Comparison of ENCODE assay signal across 8 mouse cellular contexts in genomic region chr5:142935642-142936335, GRCm38 (mm10). TPM values are rescaled to one million over a fixed set of nuclear protein-coding genes. Genes with fewer than 3 reads are reported as not detected.
A peak's percentile ranks its signal among the peaks of the same experiment; 100 is the strongest.
DNase-seq lines count a peak whose midpoint lies in the region; ATAC-seq and TF ChIP-seq lines count a peak whose summit lies in the region.

No protein-coding gene starts in this region.

- H3K4me2 ChIP-seq in hindbrain, embryonic 11.5 days (replicated peaks; ENCODE audit: low read depth, low read length), result peak overlapping the region; percentile 9
- peak overlapping the region; percentile 56 for H3K4me2 ChIP-seq in lung, embryonic 14.5 days

- no peak overlapping the region for H3K4me3 ChIP-seq in hindbrain, embryonic 11.5 days (ENCODE audit: low read depth, low read length)
- no peak overlapping the region; the same call in 1 of the 2 replicates for H3K4me3 ChIP-seq in lung, embryonic 14.5 days (ENCODE audit: low read depth, low read length)

- H3K27ac ChIP-seq in hindbrain, embryonic 11.5 days (ENCODE audit: low read depth, low read length), result no peak overlapping the region
- 0 out of 2 replicates have a peak overlapping the region, but pooled peaks have one; percentile 2 for H3K27ac ChIP-seq in lung, embryonic 14.5 days (ENCODE audit: low read depth)

- peak; percentile 95 for DNase-seq in R1 (ENCODE audit: low read depth, low spot score)
- peak; percentile 89 for DNase-seq in cerebellum, adult 9-11 months
- DNase-seq in frontal cortex, adult 2 months (ENCODE audit: extremely low spot score in 1 of 2, low spot score in 1 of 2), result peak; percentile 73 to 86
- DNase-seq in hindbrain, embryonic 11.5 days (ENCODE audit: low spot score), result peak; percentile 90
- peak; percentile 85 for DNase-seq in layer of hippocampus, adult 9-11 months
- peak; percentile 88 for DNase-seq in lung, embryonic 14.5 days
- DNase-seq in thymus, postnatal 36 days, result peak; percentile 46 to 56

- no peaks in the 10 kb centered on the region for H3K27me3 ChIP-seq in hindbrain, embryonic 11.5 days (ENCODE audit: control insufficient read depth, insufficient read depth, low read length)
- no peaks in the 10 kb centered on the region for H3K27me3 ChIP-seq in lung, embryonic 14.5 days (ENCODE audit: insufficient read depth, low read length)

- peak overlapping the region; percentile 20; the same call in 1 of the 2 replicates for H3K9ac ChIP-seq in hindbrain, embryonic 11.5 days (ENCODE audit: low read depth, low read length)
- H3K9ac ChIP-seq in lung, embryonic 14.5 days, result peak overlapping the region; percentile 47

- WGBS in hindbrain, embryonic 11.5 days, result 19% methylated on average over 13 of the region's 13 CpGs
- WGBS in lung, embryonic 14.5 days, result 21% methylated on average over 13 of the region's 13 CpGs

- TF ChIP-seq CTCF in lung, embryonic 14.5 days (IDR thresholded peaks at IDR 0.05; ENCODE audit: low read depth), result peak; percentile 57

- H3K36me3 ChIP-seq in hindbrain, embryonic 11.5 days (ENCODE audit: control insufficient read depth, insufficient read depth, low read length), result no peaks in the 10 kb centered on the region
- H3K36me3 ChIP-seq in lung, embryonic 14.5 days (ENCODE audit: insufficient read depth), result no peaks in the 10 kb centered on the region

- no peaks in the 10 kb centered on the region for H3K9me3 ChIP-seq in hindbrain, embryonic 11.5 days (ENCODE audit: control insufficient read depth, low read length)
- no peaks in the 10 kb centered on the region for H3K9me3 ChIP-seq in lung, embryonic 14.5 days (ENCODE audit: low read depth, low read length)

- ATAC-seq in hindbrain, embryonic 11.5 days (ENCODE audit: low FRiP score), result peak; percentile 75
- peak; percentile 45 for ATAC-seq in lung, embryonic 14.5 days (ENCODE audit: insufficient read depth)
- ATAC-seq in neutrophil, adult 5-6 weeks (ENCODE audit: extremely low read depth, insufficient number of reproducible peaks, low FRiP score, poor library complexity, severe bottlenecking), result peak; percentile 50; the same call in 1 of the 2 replicates

- H3K4me1 ChIP-seq in hindbrain, embryonic 11.5 days (replicated peaks; ENCODE audit: control insufficient read depth, insufficient read depth, low read length), result 0 out of 2 replicates have a peak, but pooled peaks cover 4% of the 10 kb centered on the region
- H3K4me1 ChIP-seq in lung, embryonic 14.5 days (ENCODE audit: insufficient read depth), result no peaks in the 10 kb centered on the region

RNA-seq across cellular contexts. Expression of gene Fscn1, which starts 24.4 kb away (rescaled TPM):
- polyA plus RNA-seq in frontal cortex, adult 2 months (2012; rRNA removed), result 304 and 315 TPM in 2 replicates
- 570 and 615 TPM in 2 replicates for polyA plus RNA-seq in hindbrain, embryonic 11.5 days (2014; fragmentation: Nextera tagmentation; extraction: Ambion mirVana)
- polyA plus RNA-seq in lung, embryonic 14.5 days (2014; fragmentation: Nextera tagmentation; extraction: Ambion mirVana), result 331 and 347 TPM in 2 replicates
- not detected in 2 replicates for total RNA-seq in neutrophil, adult 5-6 weeks (2017)

RNA-seq across cellular contexts. Expression of gene Actb, which starts 29.2 kb away (rescaled TPM):
- polyA plus RNA-seq in frontal cortex, adult 2 months (2012; rRNA removed), result 2,513 and 2,530 TPM in 2 replicates
- polyA plus RNA-seq in hindbrain, embryonic 11.5 days (2014; fragmentation: Nextera tagmentation; extraction: Ambion mirVana), result 15,671 and 16,656 TPM in 2 replicates
- polyA plus RNA-seq in lung, embryonic 14.5 days (2014; fragmentation: Nextera tagmentation; extraction: Ambion mirVana), result 16,801 and 17,929 TPM in 2 replicates
- 7,503 and 8,865 TPM in 2 replicates for total RNA-seq in neutrophil, adult 5-6 weeks (2017)

RNA-seq across cellular contexts. Expression of gene Fbxl18, which starts 40.6 kb away (rescaled TPM):
- 20.2 and 22.4 TPM in 2 replicates for polyA plus RNA-seq in frontal cortex, adult 2 months (2012; rRNA removed)
- polyA plus RNA-seq in hindbrain, embryonic 11.5 days (2014; fragmentation: Nextera tagmentation; extraction: Ambion mirVana), result 12.1 and 14.5 TPM in 2 replicates
- polyA plus RNA-seq in lung, embryonic 14.5 days (2014; fragmentation: Nextera tagmentation; extraction: Ambion mirVana), result 11.2 and 11.8 TPM in 2 replicates
- total RNA-seq in neutrophil, adult 5-6 weeks (2017), result 5.9 and 8.2 TPM in 2 replicates
